ENCODE assay signal across 24 mouse cellular contexts in genomic region chr10:20218866-20219265, GRCm38 (mm10).
DNase-seq lines count a peak whose midpoint lies in the region; ATAC-seq and TF ChIP-seq lines count a peak whose summit lies in the region.
"Had no signal": no experiment of that assay in that cellular context is flagged by ENCODE, and none has a peak within 500 bp of the region (broad histone marks: within the 10 kb centered on the region; RNA-seq: fewer than 3 reads in every experiment).

No protein-coding gene starts in this region.

- H3K9ac ChIP-seq in heart, adult 2 months (ENCODE audit: low read depth, low read length) = no peak overlapping the region
- H3K9ac ChIP-seq in forebrain, embryonic 16.5 days (replicated peaks; ENCODE audit: low read depth, low read length) = no peak overlapping the region
- H3K9ac ChIP-seq: forebrain, embryonic 13.5 days; forebrain, postnatal 0 days; heart, embryonic 13.5 days; hindbrain, embryonic 15.5 days; intestine, embryonic 15.5 days had no signal

- no peak overlapping the region for H3K4me3 ChIP-seq in heart, adult 2 months
- no peak overlapping the region for H3K4me3 ChIP-seq in left cerebral cortex, adult 2 months
- H3K4me3 ChIP-seq in forebrain, embryonic 16.5 days (replicated peaks; ENCODE audit: low read length) = no peak overlapping the region
- H3K4me3 ChIP-seq: forebrain, embryonic 10.5 days; forebrain, embryonic 13.5 days; gastrocnemius, adult 2 months; heart, embryonic 10.5 days; heart, embryonic 13.5 days; hindbrain, embryonic 15.5 days; intestine, embryonic 15.5 days had no signal

- peaks cover 1% of the 10 kb centered on the region; the same call in 1 of the 2 replicates for H3K4me1 ChIP-seq in heart, adult 2 months (ENCODE audit: control insufficient read depth, insufficient read depth, low read length)
- H3K4me1 ChIP-seq in forebrain, embryonic 16.5 days (replicated peaks; ENCODE audit: control insufficient read depth, insufficient read depth, low read length) = no peaks in the 10 kb centered on the region
- H3K4me1 ChIP-seq: forebrain, embryonic 10.5 days; hindbrain, embryonic 15.5 days had no signal

- 0 out of 2 replicates have a peak, but pooled peaks have one; percentile 2 for TF ChIP-seq CTCF in heart, adult 2 months (IDR thresholded peaks at IDR 0.05)
- TF ChIP-seq CTCF in left cerebral cortex, adult 2 months (IDR thresholded peaks at IDR 0.05) = peak; percentile 6; the same call in 1 of the 2 replicates

- no peak overlapping the region for H3K4me2 ChIP-seq in forebrain, embryonic 16.5 days (ENCODE audit: low read length)
- H3K4me2 ChIP-seq: forebrain, embryonic 13.5 days; heart, embryonic 13.5 days; hindbrain, embryonic 15.5 days; intestine, embryonic 15.5 days had no signal

- WGBS in heart, adult 2 months = 90% methylated on average over 4 of the region's 4 CpGs
- 74% methylated on average over 4 of the region's 4 CpGs for WGBS in forebrain, embryonic 16.5 days

- intact Hi-C loops in heart, adult 2 months (cut with DNase I) = no loop called here
- intact Hi-C loops in left cerebral cortex, adult 2 months (cut with DNase I) = no loop called here

- no peak for TF ChIP-seq EP300 in heart, adult 2 months (IDR thresholded peaks at IDR 0.05; ENCODE audit: insufficient read depth, low read depth, low read length)

- no peak overlapping the region for H3K27ac ChIP-seq in heart, adult 2 months
- H3K27ac ChIP-seq in left cerebral cortex, adult 2 months = no peak overlapping the region
- H3K27ac ChIP-seq in forebrain, embryonic 16.5 days (ENCODE audit: low read length) = no peak overlapping the region
- H3K27ac ChIP-seq: forebrain, embryonic 10.5 days; forebrain, embryonic 13.5 days; gastrocnemius, adult 2 months; heart, embryonic 10.5 days; hindbrain, embryonic 15.5 days; intestine, embryonic 15.5 days had no signal

- H3K27me3 ChIP-seq in heart, adult 2 months (ENCODE audit: control insufficient read depth, insufficient read depth, low read length) = no peaks in the 10 kb centered on the region
- H3K27me3 ChIP-seq in forebrain, embryonic 16.5 days (replicated peaks; ENCODE audit: control insufficient read depth, insufficient read depth, low read length) = no peaks in the 10 kb centered on the region
- H3K27me3 ChIP-seq: forebrain, embryonic 13.5 days; heart, embryonic 13.5 days; hindbrain, embryonic 15.5 days; intestine, embryonic 15.5 days had no signal

- no peaks in the 10 kb centered on the region for H3K79me2 ChIP-seq in heart, adult 2 months (replicated peaks; ENCODE audit: control insufficient read depth, insufficient read depth, low read length)

- no peaks in the 10 kb centered on the region for H3K36me3 ChIP-seq in heart, adult 2 months (ENCODE audit: control insufficient read depth, insufficient read depth, low read length)
- no peaks in the 10 kb centered on the region for H3K36me3 ChIP-seq in forebrain, embryonic 16.5 days (ENCODE audit: control insufficient read depth, insufficient read depth)
- H3K36me3 ChIP-seq: forebrain, embryonic 10.5 days; heart, embryonic 10.5 days; heart, embryonic 13.5 days; hindbrain, embryonic 15.5 days; intestine, embryonic 15.5 days had no signal

- ATAC-seq in forebrain, embryonic 16.5 days = no peak
- ATAC-seq: forebrain, embryonic 13.5 days; forebrain, postnatal 0 days; intestine, embryonic 15.5 days had no signal

- H3K9me3 ChIP-seq in forebrain, embryonic 16.5 days (ENCODE audit: control insufficient read depth, low read length) = no peaks in the 10 kb centered on the region
- H3K9me3 ChIP-seq: forebrain, embryonic 10.5 days; forebrain, embryonic 13.5 days; heart, embryonic 10.5 days; heart, embryonic 13.5 days; hindbrain, embryonic 15.5 days; intestine, embryonic 15.5 days had no signal

- TF ChIP-seq POLR2A in heart, adult 2 months (IDR thresholded peaks at IDR 0.05; ENCODE audit: insufficient read depth, low read depth, low read length) = no peak

- no peak for DNase-seq in heart, adult 2 months
- DNase-seq in heart, adult 9 months (ENCODE audit: low spot score in 2 of 2) = no peak
- no peak for DNase-seq in left cerebral cortex, adult 2 months (ENCODE audit: extremely low spot score in 1 of 2, low spot score in 2 of 2)
- no peak for DNase-seq in left cerebral cortex, adult 8-10 months (ENCODE audit: low spot score in 2 of 2)
- peak; percentile 26 for DNase-seq in CD4-positive helper T cell, adult 2 months (ENCODE audit: low read depth, low spot score)
- DNase-seq in induced T-regulatory cell, adult 2 months (ENCODE audit: low read depth) = peak; percentile 12
- DNase-seq in adrenal gland, postnatal 25 days = no peak
- DNase-seq: adrenal gland, adult 8-10 months; adrenal gland, postnatal 36 days; cerebellum, adult 11 months; cerebellum, adult 8-10 months; cerebellum, postnatal 14 days; forebrain, postnatal 0 days; gastrocnemius, adult 2 months; gastrocnemius, postnatal 14 days; heart, postnatal 14 days; heart, postnatal 4 days had no signal

Comparison
In these comparisons a context has a peak if more than half of its experiments do, and no peak if none do; other contexts are left out.
1. DNase-seq: peak in CD4-positive helper T cell, adult 2 months (single experiment) and induced T-regulatory cell, adult 2 months (single experiment); none in heart, adult 2 months (0 of 2), heart, adult 9 months (0 of 2), left cerebral cortex, adult 2 months (0 of 2), left cerebral cortex, adult 8-10 months (0 of 2) and adrenal gland, postnatal 25 days (single experiment).